23 mouse cellular contexts compared by ENCODE assay signal in genomic region chr6:24612074-24612755, GRCm38 (mm10). TPM values are rescaled to one million over a fixed set of nuclear protein-coding genes. Genes with fewer than 3 reads are reported as not detected.
A peak's percentile ranks its signal among the peaks of the same experiment; 100 is the strongest.
DNase-seq lines count a peak whose midpoint lies in the region; ATAC-seq lines count a peak whose summit lies in the region.
"Had no signal": no experiment of that assay in that cellular context is flagged by ENCODE, and none has a peak within 500 bp of the region (broad histone marks: within the 10 kb centered on the region; RNA-seq: fewer than 3 reads in every experiment).

No protein-coding gene starts in this region.

- H3K36me3 ChIP-seq in heart, embryonic 15.5 days = peaks cover 21% of the 10 kb centered on the region

- H3K4me3 ChIP-seq in heart, embryonic 15.5 days = no peak overlapping the region
- H3K4me3 ChIP-seq: embryonic facial prominence, embryonic 12.5 days; hindbrain, embryonic 13.5 days; intestine, embryonic 15.5 days; midbrain, embryonic 12.5 days had no signal

- DNase-seq in gastrocnemius, adult 8-10 months (ENCODE audit: low spot score in 2 of 2) = peak; percentile 56 to 58
- DNase-seq in gastrocnemius, postnatal 14 days = no peak
- DNase-seq in kidney, postnatal 36 days = peak; percentile 33 to 36
- DNase-seq in kidney, postnatal 4 days = no peak
- peak; percentile 75 for DNase-seq in Muller cell, postnatal 12 days (ENCODE audit: inconsistent ontology term)
- DNase-seq in cerebellum, adult 9-10 months = no peak
- DNase-seq: adrenal gland, postnatal 36 days; B cell, adult 2 months; cerebellum, adult 8-10 months; liver, postnatal 0 days; thymus, postnatal 36 days had no signal

- no peaks in the 10 kb centered on the region for H3K9me3 ChIP-seq in heart, embryonic 15.5 days (replicated peaks)
- H3K9me3 ChIP-seq: embryonic facial prominence, embryonic 12.5 days; hindbrain, embryonic 13.5 days; intestine, embryonic 15.5 days; midbrain, embryonic 12.5 days had no signal

- H3K4me2 ChIP-seq in heart, embryonic 15.5 days = no peak overlapping the region
- H3K4me2 ChIP-seq: embryonic facial prominence, embryonic 12.5 days; hindbrain, embryonic 13.5 days; intestine, embryonic 15.5 days; midbrain, embryonic 12.5 days had no signal

- peak overlapping the region; percentile 55 for H3K27ac ChIP-seq in heart, embryonic 15.5 days
- H3K27ac ChIP-seq: embryonic facial prominence, embryonic 12.5 days; hindbrain, embryonic 13.5 days; intestine, embryonic 15.5 days; kidney, postnatal 0 days; macrophage; midbrain, embryonic 12.5 days had no signal

- intact Hi-C loops in gastrocnemius, postnatal 14 days (cut with DNase I; ENCODE audit: low total_unique reads) = no loop called here

- H3K4me1 ChIP-seq in heart, embryonic 15.5 days (replicated peaks) = peaks cover 21% of the 10 kb centered on the region
- H3K4me1 ChIP-seq: embryonic facial prominence, embryonic 12.5 days; hindbrain, embryonic 13.5 days; intestine, embryonic 15.5 days; midbrain, embryonic 12.5 days had no signal

- no peaks in the 10 kb centered on the region for H3K27me3 ChIP-seq in heart, embryonic 15.5 days
- H3K27me3 ChIP-seq: embryonic facial prominence, embryonic 12.5 days; hindbrain, embryonic 13.5 days; intestine, embryonic 15.5 days; midbrain, embryonic 12.5 days had no signal

- no peak overlapping the region for H3K9ac ChIP-seq in heart, embryonic 15.5 days
- H3K9ac ChIP-seq: embryonic facial prominence, embryonic 12.5 days; hindbrain, embryonic 13.5 days; intestine, embryonic 15.5 days; liver, postnatal 0 days; midbrain, embryonic 12.5 days had no signal

- WGBS in heart, embryonic 15.5 days = 50% methylated on average over 7 of the region's 7 CpGs

- ATAC-seq in heart, embryonic 15.5 days (replicated peaks; ENCODE audit: insufficient number of reproducible peaks, insufficient read depth, low FRiP score, low read depth) = no peak
- ATAC-seq: forebrain, embryonic 16.5 days; intestine, embryonic 15.5 days; liver, postnatal 0 days had no signal

RNA-seq across cellular contexts. Expression of gene Lmod2, which starts 14.7 kb away (rescaled TPM):
- 100 to 1,000 TPM; 142 to 191 (median 167) TPM for total RNA-seq in gastrocnemius, adult 8-10 months (2022)
- 100 to 1,000 TPM; 118 to 208 TPM for total RNA-seq in gastrocnemius, postnatal 14 days (2021)
- 38.2 and 51.2 TPM in 2 replicates for polyA plus RNA-seq in heart, embryonic 15.5 days (2015; fragmentation: Nextera tagmentation; extraction: Ambion mirVana)
- total RNA-seq: layer of hippocampus, postnatal 10 days; left cerebral cortex, postnatal 14 days had no signal
- polyA plus RNA-seq: cortical plate, adult 2 months; forebrain, embryonic 16.5 days; hindbrain, embryonic 13.5 days; intestine, embryonic 15.5 days; kidney, postnatal 0 days; macrophage; midbrain, embryonic 12.5 days; neural tube, embryonic 14.5 days had no signal

RNA-seq across cellular contexts. Expression of gene Wasl, which starts 52.6 kb away (rescaled TPM):
- total RNA-seq in gastrocnemius, adult 8-10 months (2022) = 10 to 100 TPM; 11.5 to 15.7 (median 15.4) TPM
- 10 to 100 TPM; 18.9 to 19.7 TPM for total RNA-seq in gastrocnemius, postnatal 14 days (2021)
- polyA plus RNA-seq in heart, embryonic 15.5 days (2015; fragmentation: Nextera tagmentation; extraction: Ambion mirVana) = 48.7 and 53.3 TPM in 2 replicates

Comparison
In these comparisons a context has a peak if more than half of its experiments do, and no peak if none do; other contexts are left out.
1. DNase-seq: peak in gastrocnemius, adult 8-10 months (2 of 2), kidney, postnatal 36 days (2 of 2) and Muller cell, postnatal 12 days (single experiment); none in gastrocnemius, postnatal 14 days (single experiment), kidney, postnatal 4 days (0 of 2) and cerebellum, adult 9-10 months (single experiment).